Mouse (Mus musculus): ENCODE results near the gene Mta1.

DNA sequence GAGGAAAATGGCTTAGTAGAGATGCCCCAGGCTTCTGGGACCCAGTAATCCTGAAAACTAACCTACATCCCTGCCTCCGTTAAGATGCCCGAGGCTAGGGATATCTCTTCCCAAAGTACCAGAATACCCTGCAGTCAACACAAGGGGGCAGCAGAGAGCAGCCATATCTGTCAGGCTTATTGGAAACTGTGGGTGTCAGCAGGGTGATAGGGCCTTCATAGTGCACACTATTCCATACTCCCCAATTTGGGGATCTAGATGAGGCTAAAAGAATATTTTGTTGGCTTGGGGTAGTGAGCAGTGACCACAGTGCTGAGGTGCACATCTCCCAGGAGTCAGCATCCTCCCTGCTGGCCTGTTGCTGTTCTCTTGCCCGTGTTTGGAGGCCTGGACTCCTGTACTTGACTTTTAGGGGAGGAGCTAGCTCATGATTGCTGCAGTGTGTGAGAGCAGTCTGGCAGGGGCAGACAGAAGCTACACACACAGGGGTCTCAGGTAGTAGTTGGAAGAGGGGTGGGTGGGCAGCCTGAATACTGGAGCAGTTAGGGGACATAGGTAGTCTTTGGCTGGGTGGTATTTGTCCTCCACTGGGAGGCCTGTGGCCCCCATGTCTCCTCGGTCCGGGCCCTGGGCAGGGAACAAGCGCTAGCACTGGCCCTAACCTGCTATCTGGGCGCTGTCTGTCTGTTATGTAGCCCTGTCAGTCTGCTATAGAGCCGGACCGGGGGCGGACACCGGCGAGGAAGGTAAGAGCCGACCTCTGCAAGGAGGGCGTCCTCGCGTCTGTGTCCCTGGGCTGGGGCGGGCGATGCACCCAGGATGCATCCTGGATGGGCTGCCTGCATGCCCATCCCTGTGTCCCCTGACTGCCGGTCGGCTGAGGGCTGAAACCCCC lies 21.7 kb downstream of the Mta1 start:
- TF ChIP-seq CTCF (IDR thresholded peaks at IDR 0.05; ENCODE audit: insufficient read depth, low read length) (peak; percentile 83), POLR2A (IDR thresholded peaks at IDR 0.05; ENCODE audit: borderline replicate concordance, extremely low read depth, low read depth, low read length) (no peak)

All from lung, adult 2 months (tissue).